Mouse (Mus musculus): Measurements from ENCODE around the gene Pxylp1. TPM values are rescaled to one million over a fixed set of nuclear protein-coding genes. Genes with fewer than 3 reads are reported as not detected.

Pxylp1 gene
- total and polyA plus RNA-seq, 3 experiments: 7.8 to 10.1 (median 8.3) TPM

DNA sequence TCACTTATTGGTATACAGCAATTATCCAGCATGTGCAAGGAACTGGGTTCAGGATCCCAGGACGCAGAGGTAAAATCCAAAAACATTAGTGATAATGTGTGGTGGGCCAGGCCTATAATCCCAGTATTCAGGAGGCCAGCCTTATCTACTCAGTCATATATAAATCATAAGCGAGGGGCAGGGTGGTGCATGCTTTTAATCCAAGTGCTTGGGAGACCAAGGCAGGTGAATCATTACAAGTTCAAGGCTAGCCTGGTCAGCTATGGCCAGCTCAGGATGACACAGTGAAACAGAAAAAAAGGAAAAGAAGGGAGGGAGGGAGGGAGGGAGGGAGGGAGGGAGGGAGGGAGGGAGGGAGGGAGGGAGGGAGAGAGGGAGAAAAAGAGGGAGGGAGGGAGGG lies 97.9 kb downstream of the Pxylp1 start:
- no peak for DNase-seq (ENCODE audit: extremely low read depth)
- Histone ChIP-seq H3K9me3 (replicated peaks; ENCODE audit: low read length) (no peaks in the 10 kb centered on the region), H3K27ac (ENCODE audit: insufficient read depth, low read depth) (no peak overlapping the region), H3K4me2 (ENCODE audit: insufficient read depth, low read depth, poor library complexity, severe bottlenecking) (no peak overlapping the region), H3K4me1 (ENCODE audit: control insufficient read depth in 1 of 2, insufficient read depth in 2 of 2) (peaks cover 9 to 30% of the 10 kb centered on the region in 2 experiments), H3K79me2 (replicated peaks; ENCODE audit: control insufficient read depth, extremely low read depth, insufficient read depth, poor library complexity, severe bottlenecking) (no peaks in the 10 kb centered on the region), H3K27me3 (replicated peaks) (no peaks in the 10 kb centered on the region), H3K4me3 (replicated peaks in 1 of 3; ENCODE audit: low read depth in 2 of 3, low read length in 2 of 3, poor library complexity in 1 of 3) (no peak overlapping the region), H3K36me3 (replicated peaks in 1 of 2; ENCODE audit: control insufficient read depth in 1 of 2, insufficient read depth in 1 of 2, low read length in 1 of 2) (no peaks in the 10 kb centered on the region), H3K9ac (ENCODE audit: insufficient read depth, low read depth) (no peak overlapping the region)
- in situ Hi-C loops (cut with MboI; ENCODE audit: low pct_ligation_motif_present, low pct_unique_long_range_greater_than_20kb, low sequenced_read_pairs): no loop called here
- dilution Hi-C loops (cut with MboI; ENCODE audit: extremely low pct_ligation_motif_present, extremely low pct_unique_long_range_greater_than_20kb, low sequenced_read_pairs): no loop called here
- TF ChIP-seq MAZ (IDR thresholded peaks at IDR 0.05; ENCODE audit: low read depth, low read length) (no peak), PAX5 (IDR thresholded peaks at IDR 0.05; ENCODE audit: low read length) (no peak), CHD2 (IDR thresholded peaks at IDR 0.05; ENCODE audit: low read length) (no peak), MAX (IDR thresholded peaks at IDR 0.05; ENCODE audit: low read length) (no peak), RCOR1 (conservative IDR thresholded peaks at IDR 0.05; ENCODE audit: low read depth, low read length) (no peak), SIN3A (IDR thresholded peaks at IDR 0.05; ENCODE audit: low read length) (no peak), CTCF (conservative IDR thresholded peaks at IDR 0.05 in 1 of 2, IDR thresholded peaks at IDR 0.05 in 1 of 2; ENCODE audit: low read depth in 2 of 2, low read length in 2 of 2) (no peak), IRF4 (IDR thresholded peaks at IDR 0.05; ENCODE audit: low read depth, low read length) (no peak), BHLHE40 (IDR thresholded peaks at IDR 0.05; ENCODE audit: low read depth, low read length) (no peak), UBTF (IDR thresholded peaks at IDR 0.05; ENCODE audit: low read depth, low read length) (no peak), RAD21 (IDR thresholded peaks at IDR 0.05; ENCODE audit: low read depth, low read length) (no peak), USF1 (IDR thresholded peaks at IDR 0.05; ENCODE audit: low read depth, low read length) (no peak)

DNA sequence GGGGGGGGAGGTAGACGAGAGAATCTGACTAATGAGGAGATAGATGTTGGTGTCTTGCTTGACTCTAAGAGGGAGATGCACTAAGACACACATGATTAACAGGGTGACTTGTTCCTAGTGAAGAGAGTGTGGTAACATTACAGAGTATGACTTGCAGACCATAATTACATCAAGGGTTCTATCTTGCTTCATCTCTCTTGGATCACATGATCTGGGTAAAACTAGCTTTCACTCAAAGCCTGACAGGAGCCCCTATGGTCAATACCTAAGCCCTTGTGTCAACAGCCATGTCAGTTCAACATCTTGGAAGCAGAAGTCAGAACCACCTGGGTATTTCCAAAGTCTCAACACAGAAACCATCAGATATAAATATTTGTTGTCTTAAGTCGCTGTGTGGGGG lies 99.9 kb downstream of the Pxylp1 start:
- H3K4me2 ChIP-seq (ENCODE audit: insufficient read depth, low read depth, poor library complexity, severe bottlenecking): no peak overlapping the region
- no peak overlapping the region for H3K9ac ChIP-seq (ENCODE audit: insufficient read depth, low read depth)
- H3K27me3 ChIP-seq (replicated peaks): no peaks in the 10 kb centered on the region
- in situ Hi-C loops (cut with MboI; ENCODE audit: low pct_ligation_motif_present, low pct_unique_long_range_greater_than_20kb, low sequenced_read_pairs): no loop called here
- dilution Hi-C loops (cut with MboI; ENCODE audit: extremely low pct_ligation_motif_present, extremely low pct_unique_long_range_greater_than_20kb, low sequenced_read_pairs): no loop called here
- H3K79me2 ChIP-seq (replicated peaks; ENCODE audit: control insufficient read depth, extremely low read depth, insufficient read depth, poor library complexity, severe bottlenecking): no peaks in the 10 kb centered on the region
- no peaks in the 10 kb centered on the region for H3K9me3 ChIP-seq (replicated peaks; ENCODE audit: low read length)
- peaks cover 4 to 21% of the 10 kb centered on the region in 2 experiments for H3K4me1 ChIP-seq (ENCODE audit: control insufficient read depth in 1 of 2, insufficient read depth in 2 of 2)
- H3K27ac ChIP-seq (ENCODE audit: insufficient read depth, low read depth): no peak overlapping the region
- no peak for DNase-seq (ENCODE audit: extremely low read depth)
- TF ChIP-seq NRF1 (IDR thresholded peaks at IDR 0.05; ENCODE audit: low read depth, low read length) (no peak), TBP (conservative IDR thresholded peaks at IDR 0.05; ENCODE audit: low read depth, low read length) (no peak), USF1 (IDR thresholded peaks at IDR 0.05; ENCODE audit: low read depth, low read length) (no peak), USF2 (conservative IDR thresholded peaks at IDR 0.05; ENCODE audit: low read depth, low read length) (no peak), E2F4 (IDR thresholded peaks at IDR 0.05; ENCODE audit: insufficient replicate concordance, low read depth, low read length) (no peak), CHD2 (IDR thresholded peaks at IDR 0.05; ENCODE audit: low read length) (no peak), EP300 (IDR thresholded peaks at IDR 0.05; ENCODE audit: low read length) (no peak), ELF1 (IDR thresholded peaks at IDR 0.05; ENCODE audit: low read depth, low read length) (no peak), CHD1 (IDR thresholded peaks at IDR 0.05; ENCODE audit: low read depth, low read length) (no peak)
- no peak overlapping the region for H3K4me3 ChIP-seq (replicated peaks in 1 of 3; ENCODE audit: low read depth in 2 of 3, low read length in 2 of 3, poor library complexity in 1 of 3)
- no peaks in the 10 kb centered on the region for H3K36me3 ChIP-seq (replicated peaks in 1 of 2; ENCODE audit: control insufficient read depth in 1 of 2, insufficient read depth in 1 of 2, low read length in 1 of 2)
